Mouse (Mus musculus) liver, postnatal 0 days (tissue): ENCODE measurements at regions not wholly inside any gene's neighbourhood (a gene's known extent, or its start where the extent isn't known, plus 50 kb on each side); places are given as distances from the start of the nearest gene placed in this dataset.

Experiments
- CTCF ChIP-seq: sonication (generic); IDR thresholded peaks from 2 replicates; pipeline ENCODE4 v1.5.1; 2016; ENCODE audit warnings: antibody characterized with exemption, low read depth
- EP300 ChIP-seq: IDR thresholded peaks from 2 replicates; pipeline ENCODE4 v1.6.1; 2016; ENCODE audit warnings: antibody characterized with exemption, low read depth, mild to moderate bottlenecking

- TF ChIP-seq CTCF = no peak
- TF ChIP-seq EP300 = no peak
These were observed 226.4 kb upstream of the 1700012A03Rik start for GRCm38 (mm10) chr6:31823616-31824015.
